Mouse (Mus musculus) ovary, adult 18-20 months (tissue): ENCODE results near the gene Ccdc73.

Experiments used
- DNase-seq: peaks from one replicate; pipeline ENCODE4 v3.0.0; 2022; ENCODE audit warnings: low spot score, mixed read lengths

Ccdc73 gene

GRCm38 (mm10) chr2:105028806-105029205 is 161.2 kb downstream of the Ccdc73 start:
- DNase-seq, result no peak

DNA sequence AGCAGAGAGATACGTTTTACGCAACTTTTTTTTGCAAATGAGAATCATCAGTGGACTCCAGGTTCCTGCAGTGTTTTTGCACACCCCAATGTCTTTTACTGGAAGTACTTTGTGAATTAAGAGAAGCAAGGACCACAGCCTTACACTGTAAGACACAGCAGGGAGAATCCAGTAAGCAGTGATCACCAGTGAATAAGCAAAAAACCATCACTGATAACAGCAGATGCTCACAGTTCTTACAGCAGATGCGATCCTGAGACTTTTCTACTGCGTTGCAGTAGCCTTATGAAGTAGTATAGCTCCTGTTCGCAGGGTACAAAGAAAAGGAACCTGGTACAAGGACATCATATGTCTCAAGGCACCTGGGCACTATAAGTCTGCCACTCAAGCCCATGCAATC is 162.9 kb downstream of the Ccdc73 start:
- DNase-seq, result no peak

DNA sequence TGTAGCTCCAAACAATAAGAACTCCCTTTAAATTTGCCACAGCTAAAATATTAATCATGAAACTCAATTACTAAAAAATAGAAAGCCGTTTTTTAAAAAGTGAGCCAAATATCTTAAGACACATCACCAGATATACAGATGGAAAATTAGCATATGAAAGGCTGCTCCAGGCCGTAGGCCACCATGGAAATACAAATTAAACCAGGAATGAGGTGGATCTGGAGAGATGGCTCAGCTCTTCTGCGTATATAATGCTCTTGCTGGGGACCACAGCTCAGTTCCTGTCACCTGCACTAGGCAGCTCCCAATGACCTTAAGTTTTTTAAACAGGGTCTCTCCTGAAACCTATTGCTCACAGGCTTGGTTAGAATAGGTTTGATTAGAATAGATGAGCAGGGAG is 166.5 kb downstream of the Ccdc73 start:
- no peak for DNase-seq

- DNase-seq, result no peak
These were observed 168.4 kb downstream of the Ccdc73 start for GRCm38 (mm10) chr2:105035985-105036384.

GRCm38 (mm10) chr2:105036401-105037070 is 168.9 kb downstream of the Ccdc73 start:
- no peak for DNase-seq

GRCm38 (mm10) chr2:105037956-105038569 is 170.5 kb downstream of the Ccdc73 start:
- DNase-seq, result no peak

DNA sequence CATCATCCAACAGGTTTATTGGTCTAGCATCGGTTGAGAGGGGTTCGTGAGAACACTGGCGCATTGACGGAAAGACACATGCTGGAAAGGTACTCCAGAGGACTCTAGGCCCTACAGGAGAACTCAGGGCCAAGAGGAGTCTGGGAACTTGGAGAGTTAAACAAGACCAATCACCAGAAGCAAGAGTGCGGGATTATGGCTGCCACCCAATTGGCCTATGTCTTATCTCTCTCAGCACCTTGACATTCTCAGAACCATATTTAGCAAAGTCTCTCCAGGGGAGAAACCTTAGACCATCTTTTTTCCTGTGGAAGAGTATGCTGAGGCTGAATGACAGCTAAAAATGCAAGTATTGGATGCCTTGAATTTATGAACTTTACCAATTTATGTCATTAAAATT is 171.3 kb downstream of the Ccdc73 start:
- DNase-seq, result no peak

- DNase-seq, result no peak
These were observed 173.3 kb downstream of the Ccdc73 start for GRCm38 (mm10) chr2:105040859-105041258.

- DNase-seq, result no peak
These were observed 175.5 kb downstream of the Ccdc73 start for GRCm38 (mm10) chr2:105043152-105043551.

GRCm38 (mm10) chr2:105048301-105048700 is 180.7 kb downstream of the Ccdc73 start:
- DNase-seq, result no peak

DNA sequence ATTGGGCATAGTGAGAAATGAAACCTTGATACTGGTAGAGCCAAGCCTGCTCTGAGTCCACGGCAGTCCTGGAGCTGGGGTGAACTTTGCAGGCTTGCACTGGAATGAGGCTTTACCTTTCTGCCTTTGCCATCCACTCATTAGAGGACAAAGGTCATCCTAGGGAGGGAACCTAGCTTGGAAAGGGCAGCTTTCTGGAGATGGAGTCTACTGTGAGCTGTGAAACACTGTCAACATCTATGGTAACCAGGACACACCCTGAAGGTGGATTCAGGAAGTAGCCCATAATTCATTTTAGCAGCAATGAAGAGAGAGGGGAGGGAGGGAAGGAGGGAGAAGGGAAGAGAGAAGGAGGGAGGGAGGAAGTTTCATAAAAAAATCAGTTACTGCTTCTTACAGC is 187.9 kb downstream of the Ccdc73 start:
- no peak for DNase-seq

- DNase-seq, result no peak
These were observed 191.0 kb downstream of the Ccdc73 start for GRCm38 (mm10) chr2:105058577-105059116.

DNA sequence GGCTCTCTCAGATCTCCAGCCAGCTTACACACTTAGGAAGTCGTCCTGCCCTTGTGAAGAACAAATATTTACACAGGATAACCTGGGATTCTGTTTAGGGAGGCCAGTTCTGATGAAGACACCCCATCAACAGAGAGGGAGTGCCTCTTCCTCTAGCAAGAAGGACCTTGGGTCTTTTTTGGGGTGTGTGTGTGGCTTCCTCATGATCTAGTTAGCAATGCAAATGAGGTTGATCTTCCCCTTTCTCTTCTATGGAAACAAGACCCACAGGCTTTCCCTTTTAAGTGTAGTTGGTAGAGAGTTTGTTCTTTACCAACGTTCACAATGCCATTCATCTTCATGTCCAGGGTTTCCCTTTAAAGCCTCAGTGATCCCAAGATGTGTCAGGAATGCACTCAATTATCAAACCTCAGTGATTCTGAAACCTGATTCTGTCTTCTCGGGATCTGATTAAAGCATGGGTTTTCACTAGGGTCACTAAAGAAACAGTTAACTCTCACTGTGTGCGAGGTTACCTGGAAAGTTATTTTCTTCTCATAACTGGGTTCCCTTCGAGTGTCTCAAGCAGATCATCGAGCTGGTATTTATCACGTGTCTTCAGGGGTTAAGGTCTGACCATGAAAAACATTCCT is 195.3 kb downstream of the Ccdc73 start:
- DNase-seq, result no peak
